Mouse (Mus musculus) frontal cortex, postnatal 14 days (tissue): ENCODE data around the gene Prss44.

ENCODE experiments used
- DNase-seq, 2 experiments: peaks; one replicate each; pipeline ENCODE4 v3.0.0; 2022; ENCODE audit warnings: low spot score in 2 of 2

Prss44 gene

GRCm38 (mm10) chr9:110833021-110833420 lies 19.2 kb downstream of the Prss44 start:
- DNase-seq = no peak

- no peak for DNase-seq
Observed at GRCm38 (mm10) chr9:110834411-110834810, 20.6 kb downstream of the Prss44 start, which contains the start of gene Prss45. Gene Prss45, plus strand, starts transcription at chr9:110834588.

- DNase-seq = no peak
Observed at GRCm38 (mm10) chr9:110834961-110835360, 21.2 kb downstream of the Prss44 start.

GRCm38 (mm10) chr9:110836112-110836511 lies 22.3 kb downstream of the Prss44 start:
- peak in 1 of 2 experiments; percentile 19 for DNase-seq

- DNase-seq = no peak
Observed at GRCm38 (mm10) chr9:110840905-110841304, 27.1 kb downstream of the Prss44 start.

GRCm38 (mm10) chr9:110841438-110841837 lies 27.6 kb downstream of the Prss44 start:
- no peak for DNase-seq

- no peak for DNase-seq
Observed at GRCm38 (mm10) chr9:110844206-110844605, 30.4 kb downstream of the Prss44 start, which contains the start of gene Prss46. Gene Prss46, plus strand, starts transcription at chr9:110844506.

- no peak for DNase-seq
Observed at GRCm38 (mm10) chr9:110849162-110849561, 35.4 kb downstream of the Prss44 start.

GRCm38 (mm10) chr9:110855903-110856302 lies 42.1 kb downstream of the Prss44 start:
- no peak for DNase-seq

- DNase-seq = no peak
Observed at GRCm38 (mm10) chr9:110856920-110857319, 43.1 kb downstream of the Prss44 start.

- DNase-seq = no peak
Observed at GRCm38 (mm10) chr9:110857781-110858472, 44.1 kb downstream of the Prss44 start, which contains the start of gene Prss50. Gene Prss50, plus strand, starts transcription at chr9:110857967.

- no peak for DNase-seq
Observed at GRCm38 (mm10) chr9:110858523-110858922, 44.7 kb downstream of the Prss44 start.

- no peak for DNase-seq
Observed at GRCm38 (mm10) chr9:110858967-110859596, 45.3 kb downstream of the Prss44 start.

- DNase-seq = peak in 1 of 2 experiments; percentile 57
Observed at GRCm38 (mm10) chr9:110871030-110871429, 57.2 kb downstream of the Prss44 start.
